Mouse (Mus musculus) stomach, postnatal 0 days (tissue): ENCODE data around the gene Ddx52. TPM values are rescaled to one million over a fixed set of nuclear protein-coding genes. Genes with fewer than 3 reads are reported as not detected.

ENCODE experiments used
- ATAC-seq: fragments of 200-750 bp; cut with Nextera tagmentation; 2 replicates; pipeline ENCODE4 v1.8.0; 2017; ENCODE audit not compliant: low FRiP score, low TSS enrichment
- DNase-seq: peaks from one replicate; pipeline ENCODE4 v3.0.0-alpha.2; 2016; ENCODE audit warnings: low spot score
- H3K27ac ChIP-seq: fragments of 300-500 bp; sonication (generic); replicated peaks from 2 replicates; pipeline ENCODE4 v1.5.1; 2014; ENCODE audit warnings: mild to moderate bottlenecking, control low read depth
- H3K27me3 ChIP-seq: fragments of 300-500 bp; sonication (generic); 2 replicates; pipeline ENCODE4 v1.6.1; 2014; ENCODE audit warnings: low read length; ENCODE audit not compliant: control insufficient read depth, insufficient read depth
- H3K36me3 ChIP-seq: fragments of 300-500 bp; sonication (generic); 2 replicates; pipeline ENCODE4 v1.6.1; 2014; ENCODE audit warnings: low read length, mixed read lengths; ENCODE audit not compliant: control insufficient read depth, insufficient read depth
- H3K4me1 ChIP-seq: fragments of 300-500 bp; sonication (generic); replicated peaks from 2 replicates; pipeline ENCODE4 v1.6.1; 2014; ENCODE audit warnings: antibody characterized with exemption; ENCODE audit not compliant: control insufficient read depth, insufficient read depth
- H3K4me2 ChIP-seq: fragments of 300-500 bp; sonication (generic); replicated peaks from 2 replicates; pipeline ENCODE4 v1.6.1; 2014; ENCODE audit warnings: low read depth, mild to moderate bottlenecking, control low read depth, moderate library complexity
- H3K4me3 ChIP-seq: fragments of 300-500 bp; sonication (generic); 2 replicates; pipeline ENCODE4 v1.5.1; 2014; ENCODE audit warnings: low read depth, low read length, control low read depth
- H3K9ac ChIP-seq: fragments of 300-500 bp; sonication (generic); 2 replicates; pipeline ENCODE4 v1.6.1; 2014; ENCODE audit warnings: mild to moderate bottlenecking, low read length, control low read depth, mixed read lengths
- H3K9me3 ChIP-seq: fragments of 300-500 bp; sonication (generic); 2 replicates; pipeline ENCODE4 v1.6.1; 2016; ENCODE audit warnings: low read length; ENCODE audit not compliant: control insufficient read depth
- CTCF ChIP-seq: IDR thresholded peaks from 2 replicates; pipeline ENCODE4 v1.5.1; 2016; ENCODE audit warnings: antibody characterized with exemption, low read depth, mild to moderate bottlenecking, moderate library complexity
- EP300 ChIP-seq: optimal IDR thresholded peaks from 2 replicates; pipeline ENCODE3; 2016; ENCODE audit warnings: antibody characterized with exemption
- WGBS: fragments of 180-500 bp; shearing (Covaris S2); extraction: QIAGEN DNeasy Blood & Tissue Kit; methylation state at CpG from one replicate; pipeline ENCODE4 v1.1.7; 2014; 5-methylcytosine and 5-hydroxymethylcytosine counted together
- polyA plus RNA-seq: library from polyadenylated mRNA; unstranded; fragments of >200 nt; fragmentation: Nextera tagmentation; extraction: Ambion mirVana; gene quantifications from 2 replicates; pipeline ENCODE4 v1.2.1, GENCODE M21; 2015

Gene Ddx52
- polyA plus RNA-seq, 1 experiment from 2014 or later, result 15.3 TPM

DNA sequence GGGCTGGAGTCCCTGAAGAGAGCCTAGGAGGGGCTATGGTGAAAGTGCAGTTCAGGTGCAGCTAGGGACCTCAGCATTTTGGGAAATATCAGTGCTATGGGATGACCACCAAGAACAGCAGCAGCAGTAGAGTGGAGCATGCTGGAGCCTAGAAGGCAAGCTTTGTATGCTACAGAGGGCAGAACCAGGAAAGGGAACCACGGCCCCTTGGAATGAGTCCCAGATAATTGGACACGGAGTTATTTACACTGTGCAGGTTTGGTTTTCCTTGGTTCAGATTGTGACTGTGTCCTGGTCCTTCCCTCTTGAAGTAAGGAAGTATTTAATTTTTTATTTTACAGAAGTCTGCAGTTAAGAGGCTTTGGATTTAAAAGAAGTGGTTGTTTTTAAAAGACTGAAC, 51.6 kb downstream of the Ddx52 start:
- Histone ChIP-seq H3K4me1 (no peaks in the 10 kb centered on the region), H3K36me3 (peaks cover 8% of the 10 kb centered on the region), H3K27me3 (no peaks in the 10 kb centered on the region), H3K9me3 (no peaks in the 10 kb centered on the region), H3K9ac (no peak overlapping the region), H3K4me2 (no peak overlapping the region), H3K4me3 (no peak overlapping the region), H3K27ac (peak overlapping the region; percentile 30; the same call in 1 of the 2 replicates)
- 24% methylated on average over 2 of the region's 2 CpGs for WGBS
- peak; percentile 72; the same call in 1 of the 2 replicates for ATAC-seq
- no peak for TF ChIP-seq EP300
- no peak for TF ChIP-seq CTCF
- peak; percentile 53 for DNase-seq

DNA sequence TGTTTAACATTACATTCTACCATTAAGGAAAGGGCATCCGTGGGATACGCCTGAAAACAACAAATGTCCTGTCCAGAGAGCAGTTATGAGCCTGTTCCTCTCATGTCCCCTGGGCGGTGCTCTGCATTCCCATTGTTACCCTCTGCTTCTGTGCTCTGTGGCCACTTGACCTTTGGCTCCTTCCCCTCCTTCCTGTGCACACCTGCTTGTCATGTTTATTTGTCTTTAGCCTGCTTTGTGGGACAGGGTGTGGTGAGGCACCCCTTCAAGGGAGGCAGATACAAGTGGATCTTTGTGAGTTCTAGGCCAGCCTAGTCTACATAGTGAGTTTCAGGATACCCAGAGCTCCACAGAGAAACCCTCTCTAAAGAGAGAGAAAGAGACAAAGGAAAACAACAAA, 52.6 kb downstream of the Ddx52 start:
- Histone ChIP-seq H3K9ac (no peak overlapping the region), H3K4me3 (no peak overlapping the region), H3K4me1 (no peaks in the 10 kb centered on the region), H3K4me2 (no peak overlapping the region), H3K27me3 (no peaks in the 10 kb centered on the region), H3K27ac (no peak overlapping the region), H3K9me3 (no peaks in the 10 kb centered on the region), H3K36me3 (peaks cover 11% of the 10 kb centered on the region)
- TF ChIP-seq CTCF (no peak), EP300 (no peak)
- 76% methylated on average over 3 of the region's 3 CpGs for WGBS
- no peak for ATAC-seq
- DNase-seq, result no peak

DNA sequence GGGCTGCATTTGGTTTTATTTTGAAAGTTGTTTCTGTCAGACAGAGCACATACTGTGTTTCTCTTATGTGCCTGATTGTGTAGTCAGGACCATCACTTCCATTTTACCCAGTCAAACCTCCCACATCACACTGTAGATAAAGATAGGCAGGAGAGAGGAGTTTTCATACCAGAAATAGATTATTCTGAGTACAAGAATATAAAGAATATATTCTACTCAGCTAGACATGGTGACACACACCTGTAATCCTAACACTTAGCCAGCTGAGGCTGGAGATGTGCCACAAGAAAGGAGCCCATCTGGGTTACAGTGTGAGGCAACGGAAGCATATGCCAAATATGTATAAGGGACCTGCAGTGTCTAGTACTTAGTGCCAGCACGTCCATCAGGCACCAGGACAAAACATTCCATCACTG, 53.7 kb downstream of the Ddx52 start:
- H3K4me3 ChIP-seq, result no peak overlapping the region
- H3K27ac ChIP-seq, result no peak overlapping the region
- DNase-seq, result no peak
- WGBS, result 81% methylated on average over 2 of the region's 2 CpGs
- H3K9me3 ChIP-seq, result no peaks in the 10 kb centered on the region
- peaks cover 9% of the 10 kb centered on the region for H3K36me3 ChIP-seq
- TF ChIP-seq CTCF (no peak), EP300 (no peak)
- no peak overlapping the region for H3K9ac ChIP-seq
- no peaks in the 10 kb centered on the region for H3K4me1 ChIP-seq
- no peaks in the 10 kb centered on the region for H3K27me3 ChIP-seq
- ATAC-seq, result no peak
- no peak overlapping the region for H3K4me2 ChIP-seq

DNA sequence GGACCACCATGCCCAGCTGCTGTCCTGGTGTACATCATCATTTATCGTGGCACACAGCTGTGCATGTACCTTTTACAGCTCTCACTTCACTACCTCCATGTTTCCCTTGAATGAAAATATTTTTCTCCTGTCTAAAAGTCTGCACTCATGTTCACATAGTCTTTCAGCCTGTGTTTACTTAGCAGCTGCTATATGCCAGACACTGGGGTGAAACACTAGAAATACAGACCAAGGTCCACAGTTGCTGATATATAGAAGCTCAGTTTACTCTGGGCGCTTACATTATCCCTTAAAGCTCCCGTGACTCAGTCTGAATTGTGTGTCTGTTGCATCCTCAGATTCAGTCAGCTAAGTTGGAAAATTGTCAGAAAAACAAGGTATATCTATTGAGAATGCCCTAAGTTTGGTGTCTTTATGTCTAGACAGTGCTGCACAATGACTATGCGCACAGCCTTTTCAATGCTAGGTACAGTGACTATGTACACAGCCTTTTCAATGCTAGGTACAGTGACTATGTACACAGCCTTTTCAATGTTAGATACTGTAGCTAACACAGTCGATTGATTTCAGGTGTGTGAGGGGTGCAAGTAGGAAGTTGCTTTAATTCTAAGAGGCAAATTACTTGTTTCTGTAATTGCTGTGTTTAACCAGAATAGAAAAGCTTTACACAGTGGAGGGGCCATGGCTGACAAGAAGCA, 55.5 kb downstream of the Ddx52 start:
- Histone ChIP-seq H3K9ac (no peak overlapping the region), H3K27me3 (no peaks in the 10 kb centered on the region), H3K4me2 (no peak overlapping the region), H3K36me3 (peaks cover 6% of the 10 kb centered on the region; the same call in 1 of the 2 replicates), H3K27ac (peak overlapping the region; percentile 53; the same call in 1 of the 2 replicates), H3K9me3 (no peaks in the 10 kb centered on the region), H3K4me1 (no peaks in the 10 kb centered on the region), H3K4me3 (no peak overlapping the region)
- no peak for TF ChIP-seq EP300
- no peak for TF ChIP-seq CTCF
- peak; percentile 30 for DNase-seq
- peak; percentile 84 for ATAC-seq
- 58% methylated on average over 5 of the region's 5 CpGs for WGBS

DNA sequence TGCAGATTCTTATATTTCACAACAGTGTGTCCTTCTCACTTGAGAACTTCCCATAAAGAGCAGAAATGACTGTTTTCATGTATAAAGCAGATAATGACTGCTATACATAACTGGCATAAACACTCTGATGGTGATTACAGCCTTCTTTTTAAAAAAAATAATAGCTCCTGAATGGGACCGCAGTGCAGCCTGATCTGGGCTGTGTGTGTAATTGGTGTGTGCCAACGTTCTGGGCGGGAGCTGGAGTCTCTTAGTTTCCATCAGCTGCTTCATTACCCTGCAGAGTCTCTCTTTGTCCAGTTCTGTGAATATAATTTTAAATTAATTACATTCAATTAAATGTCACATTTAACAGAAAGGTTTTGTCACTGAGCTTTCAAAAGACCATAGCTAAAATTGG, 57.1 kb downstream of the Ddx52 start:
- Histone ChIP-seq H3K4me2 (no peak overlapping the region), H3K9me3 (no peaks in the 10 kb centered on the region), H3K27ac (no peak overlapping the region), H3K27me3 (no peaks in the 10 kb centered on the region), H3K4me3 (no peak overlapping the region), H3K4me1 (no peaks in the 10 kb centered on the region), H3K36me3 (peaks cover 6% of the 10 kb centered on the region; the same call in 1 of the 2 replicates), H3K9ac (no peak overlapping the region)
- 89% methylated on average over 3 of the region's 3 CpGs for WGBS
- no peak for DNase-seq
- ATAC-seq, result no peak
- no peak for TF ChIP-seq CTCF

DNA sequence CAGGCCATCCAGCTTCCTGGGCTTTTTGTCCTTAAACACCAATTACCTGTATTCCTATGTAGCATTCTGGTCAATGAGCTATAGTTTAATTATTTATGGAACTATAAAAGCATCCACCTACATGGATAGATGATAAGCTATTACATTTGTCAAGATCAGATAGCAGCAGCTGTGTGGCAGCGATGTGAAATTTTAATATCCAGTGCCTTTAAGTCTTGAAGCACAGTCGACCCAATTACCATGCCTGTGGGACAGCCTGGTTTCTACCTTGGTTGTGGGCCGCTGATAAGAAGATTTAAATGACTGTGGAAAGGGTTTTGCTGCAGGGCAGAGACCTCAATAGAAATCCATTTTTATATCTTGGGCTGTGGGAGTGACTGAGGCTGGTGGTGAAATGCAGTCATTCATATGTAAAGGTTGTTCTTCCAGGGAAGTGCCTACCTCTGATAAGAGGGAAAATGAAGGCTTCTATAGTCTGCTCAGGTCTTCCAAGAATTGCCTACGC, 57.6 kb downstream of the Ddx52 start:
- Histone ChIP-seq H3K4me2 (no peak overlapping the region), H3K27me3 (no peaks in the 10 kb centered on the region), H3K4me1 (no peaks in the 10 kb centered on the region), H3K27ac (no peak overlapping the region), H3K9ac (no peak overlapping the region), H3K36me3 (peaks cover 6% of the 10 kb centered on the region; the same call in 1 of the 2 replicates), H3K4me3 (no peak overlapping the region), H3K9me3 (no peaks in the 10 kb centered on the region)
- no peak for TF ChIP-seq EP300
- no peak for TF ChIP-seq CTCF
- DNase-seq (no peak), ATAC-seq (no peak)
- WGBS, result 90% methylated on average over 4 of the region's 4 CpGs
